Mouse (Mus musculus) thymus, postnatal 0 days (tissue): ENCODE data around the gene Gla. TPM values are rescaled to one million over a fixed set of nuclear protein-coding genes. Genes with fewer than 3 reads are reported as not detected.

ENCODE experiments used
- DNase-seq: peaks from one replicate; pipeline ENCODE4 v3.0.0-alpha.2; 2015; ENCODE audit warnings: low spot score
- polyA plus RNA-seq: library from polyadenylated mRNA; unstranded; fragments of >200 nt; fragmentation: Nextera tagmentation; extraction: Ambion mirVana; gene quantifications from 2 replicates; pipeline ENCODE4 v1.2.1, GENCODE M21; 2015

Gla gene
- polyA plus RNA-seq, 1 experiment from 2014 or later = 7.1 TPM

GRCm38 (mm10) chrX:134588997-134589396 lies 11.9 kb downstream of the Gla start:
- no peak for DNase-seq

- DNase-seq = no peak
Observed at GRCm38 (mm10) chrX:134588261-134588660, 12.7 kb downstream of the Gla start.

- DNase-seq = no peak
Observed at GRCm38 (mm10) chrX:134586447-134586846, 14.5 kb downstream of the Gla start.

GRCm38 (mm10) chrX:134585103-134586002 lies 15.6 kb downstream of the Gla start, which contains the start of gene Rpl36a:
Gene Rpl36a, plus strand, starts transcription at chrX:134585654.
- peak; percentile 90 for DNase-seq

GRCm38 (mm10) chrX:134582888-134583669 lies 17.8 kb downstream of the Gla start, which contains the start of gene Btk:
Gene Btk, minus strand, starts transcription at chrX:134583570.
- no peak for DNase-seq

GRCm38 (mm10) chrX:134582270-134582669 lies 18.7 kb downstream of the Gla start:
- no peak for DNase-seq

GRCm38 (mm10) chrX:134580528-134581305 lies 20.2 kb downstream of the Gla start:
- no peak for DNase-seq

- no peak for DNase-seq
Observed at GRCm38 (mm10) chrX:134577896-134578295, 23.0 kb downstream of the Gla start.

GRCm38 (mm10) chrX:134566536-134567222 lies 34.2 kb downstream of the Gla start:
- DNase-seq = peak; percentile 40

GRCm38 (mm10) chrX:134564326-134564725 lies 36.6 kb downstream of the Gla start:
- no peak for DNase-seq

- no peak for DNase-seq
Observed at GRCm38 (mm10) chrX:134554425-134554824, 46.5 kb downstream of the Gla start.

GRCm38 (mm10) chrX:134553326-134553725 lies 47.6 kb downstream of the Gla start:
- DNase-seq = no peak

GRCm38 (mm10) chrX:134550903-134551302 lies 50.0 kb downstream of the Gla start:
- DNase-seq = peak; percentile 58

GRCm38 (mm10) chrX:134547330-134547729 lies 53.6 kb downstream of the Gla start:
- DNase-seq = no peak

GRCm38 (mm10) chrX:134541955-134542308 lies 59.0 kb downstream of the Gla start:
- DNase-seq = no peak

GRCm38 (mm10) chrX:134541145-134541954 lies 59.6 kb downstream of the Gla start, which contains the start of gene Timm8a1:
Gene Timm8a1, minus strand, starts transcription at chrX:134541865.
- DNase-seq = peak; percentile 50

- DNase-seq = peak; percentile 4
Observed at GRCm38 (mm10) chrX:134540414-134541135, 60.4 kb downstream of the Gla start.

- DNase-seq = peak; percentile 41
Observed at GRCm38 (mm10) chrX:134539795-134540194, 61.1 kb downstream of the Gla start.
